Mouse (Mus musculus) brown adipose tissue, adult 24 weeks (tissue): Measurements from ENCODE around the gene Nkain4. TPM values are rescaled to one million over a fixed set of nuclear protein-coding genes. Genes with fewer than 3 reads are reported as not detected.

Source experiments
- H3K27ac ChIP-seq: fragments of 200-500 bp; replicated peaks from 2 replicates; pipeline ENCODE4 v1.5.1; 2012; ENCODE audit warnings: low read depth, mild to moderate bottlenecking, low read length
- H3K4me1 ChIP-seq: fragments of 200-500 bp; 2 replicates; pipeline ENCODE4 v1.6.1; 2012; ENCODE audit warnings: low read length, mixed read lengths; ENCODE audit not compliant: control insufficient read depth, insufficient read depth, insufficient read length
- H3K4me3 ChIP-seq: fragments of 200-500 bp; 2 replicates; pipeline ENCODE4 v1.5.1; 2012; ENCODE audit warnings: low read depth, mild to moderate bottlenecking, low read length, moderate library complexity; ENCODE audit not compliant: insufficient read depth
- polyA plus RNA-seq: library from polyadenylated mRNA; stranded (reverse); fragments of >200 nt; gene quantifications from 2 replicates; pipeline ENCODE4 v1.2.4, GENCODE M21; 2012; ENCODE audit not compliant: missing spikeins, insufficient read depth, insufficient read length

Gene Nkain4
- polyA plus RNA-seq, 1 experiment = not detected

GRCm38 (mm10) chr2:180892841-180893521, 61.5 kb downstream of the Nkain4 start:
- H3K4me1 ChIP-seq = no peaks in the 10 kb centered on the region
- H3K27ac ChIP-seq = no peak overlapping the region
- H3K4me3 ChIP-seq = peak overlapping the region; percentile 53

DNA sequence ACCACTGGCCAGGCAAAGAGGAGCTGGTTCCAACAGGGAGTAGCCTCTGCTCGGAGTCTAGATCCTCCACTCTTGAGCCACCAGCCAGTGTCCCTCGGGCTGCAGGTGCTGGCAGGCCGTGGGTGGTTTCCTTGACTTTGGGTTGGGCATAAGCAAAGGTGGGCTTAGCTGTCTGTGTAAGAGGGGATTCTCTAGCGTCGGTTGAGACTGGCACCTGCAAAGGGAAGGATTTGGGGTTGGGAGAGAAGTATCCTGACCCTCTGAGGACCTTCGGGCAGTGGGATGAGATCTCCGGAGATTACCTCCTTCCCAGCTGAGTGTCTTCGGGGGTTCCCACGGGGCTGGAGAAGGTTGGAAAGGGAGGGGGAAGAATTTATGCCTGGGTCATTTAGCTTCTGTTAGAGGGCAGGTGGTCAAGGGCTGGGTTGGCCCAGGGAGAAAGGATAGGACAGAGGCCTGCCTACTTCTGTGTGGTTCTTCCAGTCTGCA, 62.6 kb downstream of the Nkain4 start:
- no peak overlapping the region for H3K27ac ChIP-seq
- H3K4me1 ChIP-seq = no peaks in the 10 kb centered on the region
- H3K4me3 ChIP-seq = no peak overlapping the region

DNA sequence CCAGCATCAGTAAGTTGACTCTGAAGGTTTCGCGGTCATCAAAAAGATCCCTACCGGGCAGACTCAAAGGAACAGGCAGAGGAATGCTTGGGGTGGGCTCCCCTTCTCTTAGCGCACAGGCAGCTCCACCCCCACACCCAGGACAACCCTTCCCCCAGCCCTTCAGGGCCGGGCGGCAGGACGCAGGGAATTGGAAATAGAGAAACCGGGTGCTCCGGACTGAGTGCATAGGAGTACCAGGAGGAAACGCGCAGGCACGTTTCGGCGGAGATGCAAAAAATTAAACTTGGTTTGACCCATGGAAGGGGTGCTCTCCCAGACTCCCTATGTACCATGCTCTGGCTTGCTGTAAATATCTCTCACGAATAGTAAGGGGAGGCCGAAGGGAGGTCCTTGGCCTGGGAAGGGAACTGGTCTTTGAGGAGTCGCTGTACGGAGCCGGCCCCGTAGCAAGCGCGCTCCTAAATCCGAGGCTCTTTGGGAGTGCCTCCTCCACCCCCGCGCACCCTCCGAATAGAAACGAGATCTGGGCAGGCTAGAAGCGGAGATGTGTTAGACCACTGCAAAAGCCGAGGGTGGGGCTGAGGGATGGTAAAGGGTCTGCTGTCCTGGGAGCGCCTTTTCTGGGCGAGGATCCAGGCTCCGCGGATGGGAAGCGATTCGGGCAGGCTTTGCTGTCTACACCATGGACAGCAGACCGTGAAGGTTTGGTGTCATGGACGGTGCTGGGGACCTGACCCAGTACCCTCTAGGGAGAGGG, 63.2 kb downstream of the Nkain4 start:
- Histone ChIP-seq H3K4me1 (no peaks in the 10 kb centered on the region), H3K27ac (no peak overlapping the region), H3K4me3 (no peak overlapping the region)

- Histone ChIP-seq H3K4me3 (no peak overlapping the region), H3K27ac (no peak overlapping the region), H3K4me1 (no peaks in the 10 kb centered on the region)
Observed at GRCm38 (mm10) chr2:180890422-180891074, 64.0 kb downstream of the Nkain4 start.

DNA sequence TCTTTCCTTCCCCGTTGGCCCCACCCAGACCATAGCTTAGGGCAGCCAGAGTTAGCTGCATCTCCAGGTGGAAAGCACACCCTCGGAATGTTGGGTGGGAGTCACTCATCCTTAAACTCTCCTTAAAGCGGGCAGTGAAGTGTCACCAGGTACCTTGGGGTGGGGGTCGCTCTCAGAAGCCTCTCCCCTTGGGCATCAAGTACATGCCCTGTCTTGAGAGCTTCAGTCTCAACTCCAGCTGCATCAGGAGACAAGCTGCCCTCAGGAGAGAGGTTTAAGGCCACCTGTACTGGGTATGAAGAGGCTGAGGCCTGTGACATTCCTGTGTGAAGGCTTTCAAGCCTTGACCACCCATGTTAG, 64.6 kb downstream of the Nkain4 start:
- no peaks in the 10 kb centered on the region for H3K4me1 ChIP-seq
- H3K27ac ChIP-seq = no peak overlapping the region
- no peak overlapping the region for H3K4me3 ChIP-seq

- no peak overlapping the region for H3K27ac ChIP-seq
- no peak overlapping the region for H3K4me3 ChIP-seq
- H3K4me1 ChIP-seq = no peaks in the 10 kb centered on the region
Observed at GRCm38 (mm10) chr2:180889271-180889920, 65.1 kb downstream of the Nkain4 start.

DNA sequence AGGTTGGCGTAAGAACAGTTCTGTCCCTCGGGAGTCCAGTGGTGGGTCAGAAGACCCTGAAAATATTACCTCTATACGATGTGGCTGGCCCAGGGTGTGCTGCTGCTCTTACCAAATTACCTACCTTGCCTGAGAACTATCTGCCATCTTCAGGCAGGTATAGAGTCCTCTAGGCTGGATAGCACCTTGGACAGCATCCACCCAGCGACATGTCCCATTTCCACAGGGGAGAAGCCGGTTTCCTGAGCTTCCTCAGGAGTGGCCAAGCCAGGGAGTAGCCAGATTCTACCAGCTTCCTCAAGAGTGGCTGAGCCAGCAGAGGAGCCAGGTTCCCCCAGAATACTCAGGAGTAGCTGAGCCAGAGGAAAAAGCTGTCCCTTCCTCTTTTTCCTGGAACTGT, 69.2 kb downstream of the Nkain4 start:
- Histone ChIP-seq H3K4me1 (peaks cover 6% of the 10 kb centered on the region), H3K27ac (no peak overlapping the region), H3K4me3 (no peak overlapping the region)

Other genes starting within 250 kb of the Nkain4 start
- gene Dido1, start 244.7 kb downstream of the Nkain4 start, polyA plus RNA-seq = 13.6 and 15.3 TPM in 2 replicates
- 40.1 and 72.7 TPM in 2 replicates for gene Gid8, start 244.6 kb downstream of the Nkain4 start, polyA plus RNA-seq
- not detected in 2 replicates for gene Slc17a9, start 229.4 kb downstream of the Nkain4 start, polyA plus RNA-seq
- gene Bhlhe23, start 177.8 kb downstream of the Nkain4 start, polyA plus RNA-seq = not detected in 2 replicates
- gene Ythdf1, start 33.8 kb downstream of the Nkain4 start, polyA plus RNA-seq = 17.6 and 25.7 TPM in 2 replicates
- gene Birc7, start 25.7 kb downstream of the Nkain4 start, polyA plus RNA-seq = not detected in 2 replicates
- gene Arfgap1, start 12.5 kb upstream of the Nkain4 start, polyA plus RNA-seq = 8.2 and 12.5 TPM in 2 replicates
- gene Col20a1, start 31.8 kb upstream of the Nkain4 start, polyA plus RNA-seq = 0.88 and 1.1 TPM in 2 replicates
- not detected in 2 replicates for gene Chrna4, start 88.8 kb upstream of the Nkain4 start, polyA plus RNA-seq
- gene Kcnq2, start 180.6 kb upstream of the Nkain4 start, polyA plus RNA-seq = not detected in 2 replicates
- gene Eef1a2, start 202.3 kb upstream of the Nkain4 start, polyA plus RNA-seq = 11.3 and 18.8 TPM in 2 replicates
- gene Ppdpf, start 232.5 kb upstream of the Nkain4 start, polyA plus RNA-seq = 153 and 205 TPM in 2 replicates
- not detected in 2 replicates for gene Ptk6, start 248.1 kb upstream of the Nkain4 start, polyA plus RNA-seq